Mouse (Mus musculus) hindbrain, embryonic 16.5 days (tissue): ENCODE measurements around the gene B3gnt2. TPM values are rescaled to one million over a fixed set of nuclear protein-coding genes. Genes with fewer than 3 reads are reported as not detected.

ENCODE experiments used
- ATAC-seq: fragments of 200-750 bp; cut with Nextera tagmentation; 2 replicates; pipeline ENCODE4 v1.8.0; 2017; ENCODE audit warnings: moderate TSS enrichment, moderate library complexity
- H3K27ac ChIP-seq: fragments of 300-500 bp; sonication (generic); 2 replicates; pipeline ENCODE4 v1.5.1; 2014; ENCODE audit warnings: low read depth, mild to moderate bottlenecking, control low read depth, low read length, moderate library complexity
- H3K27me3 ChIP-seq: fragments of 300-500 bp; sonication (generic); replicated peaks from 2 replicates; pipeline ENCODE4 v1.6.1; 2014; ENCODE audit warnings: low read length; ENCODE audit not compliant: control insufficient read depth, insufficient read depth
- H3K36me3 ChIP-seq: fragments of 300-500 bp; sonication (generic); 2 replicates; pipeline ENCODE4 v1.6.1; 2014; ENCODE audit warnings: mild to moderate bottlenecking, low read length, moderate library complexity, mixed read lengths; ENCODE audit not compliant: control insufficient read depth, insufficient read depth
- H3K4me1 ChIP-seq: fragments of 300-500 bp; sonication (generic); 2 replicates; pipeline ENCODE4 v1.6.1; 2014; ENCODE audit warnings: low read depth, low read length; ENCODE audit not compliant: control insufficient read depth, insufficient read depth
- H3K4me2 ChIP-seq: fragments of 300-500 bp; sonication (generic); 2 replicates; pipeline ENCODE4 v1.6.1; 2014; ENCODE audit warnings: mild to moderate bottlenecking, low read length, control low read depth, moderate library complexity
- H3K4me3 ChIP-seq: fragments of 300-500 bp; sonication (generic); 2 replicates; pipeline ENCODE4 v1.5.1; 2014; ENCODE audit warnings: mild to moderate bottlenecking, low read length, control low read depth, moderate library complexity
- H3K9ac ChIP-seq: fragments of 300-500 bp; sonication (generic); 2 replicates; pipeline ENCODE4 v1.6.1; 2014; ENCODE audit warnings: low read depth, mild to moderate bottlenecking, control low read depth, low read length, moderate library complexity
- H3K9me3 ChIP-seq: fragments of 300-500 bp; sonication (generic); 2 replicates; pipeline ENCODE4 v1.6.1; 2014; ENCODE audit warnings: mild to moderate bottlenecking, low read length, moderate library complexity; ENCODE audit not compliant: control insufficient read depth
- WGBS: fragments of 180-500 bp; shearing (Covaris S2); extraction: QIAGEN DNeasy Blood & Tissue Kit; methylation state at CpG from one replicate; pipeline ENCODE4 v1.1.7; 2014; 5-methylcytosine and 5-hydroxymethylcytosine counted together
- polyA plus RNA-seq: library from polyadenylated mRNA; unstranded; fragments of >200 nt; fragmentation: Nextera tagmentation; extraction: Ambion mirVana; gene quantifications from 2 replicates; pipeline ENCODE4 v1.2.1, GENCODE M21; 2015

The B3gnt2 gene
- polyA plus RNA-seq, 1 experiment from 2014 or later = 2.7 TPM

GRCm38 (mm10) chr11:22863581-22863980 is 2.8 kb upstream of the B3gnt2 start:
- Histone ChIP-seq H3K36me3 (no peaks in the 10 kb centered on the region), H3K4me3 (no peak overlapping the region), H3K27ac (no peak overlapping the region), H3K4me1 (peaks cover 12% of the 10 kb centered on the region), H3K9me3 (no peaks in the 10 kb centered on the region), H3K9ac (no peak overlapping the region), H3K27me3 (peaks cover 16% of the 10 kb centered on the region), H3K4me2 (no peak overlapping the region)
- no peak for ATAC-seq
- 50% methylated on average over 4 of the region's 4 CpGs for WGBS

GRCm38 (mm10) chr11:22861315-22861714 is 554 bp upstream of the B3gnt2 start:
- Histone ChIP-seq H3K4me2 (no peak overlapping the region), H3K27ac (no peak overlapping the region), H3K9me3 (no peaks in the 10 kb centered on the region), H3K27me3 (peaks cover 23% of the 10 kb centered on the region), H3K4me3 (no peak overlapping the region), H3K36me3 (no peaks in the 10 kb centered on the region), H3K9ac (no peak overlapping the region), H3K4me1 (peaks cover 17% of the 10 kb centered on the region)
- WGBS = 57% methylated on average over 4 of the region's 4 CpGs
- no peak for ATAC-seq

GRCm38 (mm10) chr11:22859633-22860334 is 977 bp downstream of the B3gnt2 start:
- H3K27me3 ChIP-seq = peaks cover 25% of the 10 kb centered on the region
- under 1% methylated on average over 36 of the region's 55 CpGs for WGBS
- H3K9me3 ChIP-seq = no peaks in the 10 kb centered on the region
- ATAC-seq = peak; percentile 93
- peak overlapping the region; percentile 76 for H3K9ac ChIP-seq
- no peaks in the 10 kb centered on the region for H3K36me3 ChIP-seq
- H3K27ac ChIP-seq = 0 out of 2 replicates have a peak overlapping the region, but pooled peaks have one; percentile 48
- H3K4me2 ChIP-seq = peak overlapping the region; percentile 97
- peaks cover 17% of the 10 kb centered on the region for H3K4me1 ChIP-seq
- peak overlapping the region; percentile 84 for H3K4me3 ChIP-seq

- Histone ChIP-seq H3K27ac (no peak overlapping the region), H3K9me3 (no peaks in the 10 kb centered on the region), H3K36me3 (no peaks in the 10 kb centered on the region), H3K27me3 (peaks cover 25% of the 10 kb centered on the region), H3K4me3 (peak overlapping the region; percentile 84), H3K9ac (peak overlapping the region; percentile 76), H3K4me1 (peaks cover 17% of the 10 kb centered on the region), H3K4me2 (peak overlapping the region; percentile 97)
- WGBS = 0% methylated on average over 23 of the region's 41 CpGs
- no peak; the same call in 1 of the 2 replicates for ATAC-seq
Observed at GRCm38 (mm10) chr11:22859301-22859632, 1.5 kb downstream of the B3gnt2 start.

GRCm38 (mm10) chr11:22858441-22859300 is 2.1 kb downstream of the B3gnt2 start:
- H3K4me1 ChIP-seq = peaks cover 17% of the 10 kb centered on the region
- WGBS = 3% methylated on average over 50 of the region's 50 CpGs
- no peaks in the 10 kb centered on the region for H3K9me3 ChIP-seq
- peak; percentile 5; the same call in 1 of the 2 replicates for ATAC-seq
- no peaks in the 10 kb centered on the region for H3K36me3 ChIP-seq
- H3K27ac ChIP-seq = no peak overlapping the region; the same call in 1 of the 2 replicates
- H3K4me3 ChIP-seq = peak overlapping the region; percentile 84
- H3K27me3 ChIP-seq = peaks cover 25% of the 10 kb centered on the region
- peak overlapping the region; percentile 97 for H3K4me2 ChIP-seq
- H3K9ac ChIP-seq = peak overlapping the region; percentile 76

- Histone ChIP-seq H3K36me3 (no peaks in the 10 kb centered on the region), H3K4me2 (peak overlapping the region; percentile 97), H3K4me3 (peak overlapping the region; percentile 84), H3K27ac (no peak overlapping the region), H3K9ac (no peak overlapping the region; the same call in 1 of the 2 replicates), H3K4me1 (peaks cover 17% of the 10 kb centered on the region), H3K27me3 (peaks cover 25% of the 10 kb centered on the region), H3K9me3 (no peaks in the 10 kb centered on the region)
- ATAC-seq = no peak
- 21% methylated on average over 25 of the region's 25 CpGs for WGBS
Observed at GRCm38 (mm10) chr11:22857705-22858440, 2.9 kb downstream of the B3gnt2 start.

GRCm38 (mm10) chr11:22857106-22857704 is 3.6 kb downstream of the B3gnt2 start:
- Histone ChIP-seq H3K9ac (no peak overlapping the region), H3K4me2 (no peak overlapping the region), H3K4me1 (peaks cover 17% of the 10 kb centered on the region), H3K27ac (no peak overlapping the region), H3K36me3 (no peaks in the 10 kb centered on the region), H3K9me3 (no peaks in the 10 kb centered on the region), H3K4me3 (no peak overlapping the region), H3K27me3 (peaks cover 25% of the 10 kb centered on the region)
- no peak for ATAC-seq
- WGBS = 76% methylated on average over 5 of the region's 5 CpGs

- Histone ChIP-seq H3K9ac (no peak overlapping the region), H3K4me3 (no peak overlapping the region), H3K9me3 (no peaks in the 10 kb centered on the region), H3K4me2 (no peak overlapping the region), H3K4me1 (peaks cover 17% of the 10 kb centered on the region), H3K36me3 (no peaks in the 10 kb centered on the region), H3K27ac (no peak overlapping the region), H3K27me3 (peaks cover 21% of the 10 kb centered on the region)
- ATAC-seq = no peak
- WGBS = 82% methylated on average over 3 of the region's 3 CpGs
Observed at GRCm38 (mm10) chr11:22856371-22856965, 4.3 kb downstream of the B3gnt2 start.
